Comparison of ENCODE assay signal across 9 mouse cellular contexts in genomic region chr19:10502571-10502970, GRCm38 (mm10). TPM values are rescaled to one million over a fixed set of nuclear protein-coding genes. Genes with fewer than 3 reads are reported as not detected.
DNase-seq lines count a peak whose midpoint lies in the region; ATAC-seq and TF ChIP-seq lines count a peak whose summit lies in the region.
"Had no signal": no experiment of that assay in that cellular context is flagged by ENCODE, and none has a peak within 500 bp of the region (broad histone marks: within the 10 kb centered on the region; RNA-seq: fewer than 3 reads in every experiment).

No protein-coding gene starts in this region.

- WGBS in hindbrain, embryonic 13.5 days, result 3% methylated on average over 4 of the region's 4 CpGs
- 8% methylated on average over 4 of the region's 4 CpGs for WGBS in lung, embryonic 16.5 days

- no peak overlapping the region for H3K4me2 ChIP-seq in hindbrain, embryonic 13.5 days
- no peak overlapping the region for H3K4me2 ChIP-seq in lung, embryonic 16.5 days (ENCODE audit: low read depth, low read length)
- H3K4me2 ChIP-seq: embryonic facial prominence, embryonic 15.5 days had no signal

- H3K4me3 ChIP-seq in cortical plate, adult 2 months (ENCODE audit: insufficient read depth, low read length), result no peak overlapping the region
- H3K4me3 ChIP-seq in hindbrain, embryonic 13.5 days, result no peak overlapping the region
- H3K4me3 ChIP-seq in lung, embryonic 16.5 days (ENCODE audit: low read length), result no peak overlapping the region
- H3K4me3 ChIP-seq: embryonic facial prominence, embryonic 15.5 days had no signal

- no peak for TF ChIP-seq POLR2A in cortical plate, adult 2 months (IDR thresholded peaks at IDR 0.05; ENCODE audit: extremely low read depth, insufficient read depth, low read length)

- DNase-seq in heart, postnatal 14 days, result peak; percentile 42 to 66
- DNase-seq in heart, adult 9 months (ENCODE audit: low spot score in 2 of 2), result no peak
- peak; percentile 66 for DNase-seq in ES-CJ7 (ENCODE audit: low read depth, low spot score)
- DNase-seq in retina, adult 2 months (ENCODE audit: low read depth, low spot score), result peak; percentile 36
- DNase-seq in right cerebral cortex, postnatal 14 days, result no peak

- no peaks in the 10 kb centered on the region for H3K27me3 ChIP-seq in hindbrain, embryonic 13.5 days
- no peaks in the 10 kb centered on the region for H3K27me3 ChIP-seq in lung, embryonic 16.5 days (ENCODE audit: control insufficient read depth, insufficient read depth, low read depth, low read length)
- H3K27me3 ChIP-seq: embryonic facial prominence, embryonic 15.5 days had no signal

- no peak overlapping the region for H3K9ac ChIP-seq in hindbrain, embryonic 13.5 days
- H3K9ac ChIP-seq in lung, embryonic 16.5 days (ENCODE audit: low read length), result no peak overlapping the region
- H3K9ac ChIP-seq: embryonic facial prominence, embryonic 15.5 days had no signal

- no peaks in the 10 kb centered on the region for H3K9me3 ChIP-seq in hindbrain, embryonic 13.5 days
- H3K9me3 ChIP-seq in lung, embryonic 16.5 days (ENCODE audit: control insufficient read depth, low read length), result no peaks in the 10 kb centered on the region
- H3K9me3 ChIP-seq: embryonic facial prominence, embryonic 15.5 days had no signal

- H3K36me3 ChIP-seq in hindbrain, embryonic 13.5 days, result peaks cover 64% of the 10 kb centered on the region
- peaks cover 10% of the 10 kb centered on the region for H3K36me3 ChIP-seq in lung, embryonic 16.5 days (ENCODE audit: control insufficient read depth, insufficient read depth, low read length)

- intact Hi-C loops in heart, postnatal 14 days (cut with DNase I), result loop anchor here (5.0 kb wide), 2 partner anchors 170 to 245 kb away; no protein-coding TSS in a partner anchor

- H3K27ac ChIP-seq in cortical plate, adult 2 months (ENCODE audit: insufficient read depth, low read length), result no peak overlapping the region
- H3K27ac ChIP-seq in hindbrain, embryonic 13.5 days, result no peak overlapping the region
- H3K27ac ChIP-seq in lung, embryonic 16.5 days (ENCODE audit: low read length), result no peak overlapping the region
- H3K27ac ChIP-seq: embryonic facial prominence, embryonic 15.5 days had no signal

- ATAC-seq in hindbrain, embryonic 13.5 days (ENCODE audit: low FRiP score), result peak; percentile 76; the same call in 1 of the 2 replicates
- peak; percentile 47; the same call in 1 of the 2 replicates for ATAC-seq in lung, embryonic 16.5 days (ENCODE audit: low read depth)

- peak; percentile 85 for TF ChIP-seq CTCF in cortical plate, adult 2 months (IDR thresholded peaks at IDR 0.05; ENCODE audit: extremely low read depth, insufficient read depth, low read length)

- peaks cover 3% of the 10 kb centered on the region for H3K4me1 ChIP-seq in cortical plate, adult 2 months (ENCODE audit: control insufficient read depth, insufficient read depth, low read length)
- H3K4me1 ChIP-seq in hindbrain, embryonic 13.5 days (replicated peaks), result peaks cover 6% of the 10 kb centered on the region; the same call in 1 of the 2 replicates
- no peaks in the 10 kb centered on the region for H3K4me1 ChIP-seq in lung, embryonic 16.5 days (replicated peaks; ENCODE audit: control insufficient read depth, insufficient read depth, low read length)
- H3K4me1 ChIP-seq: embryonic facial prominence, embryonic 15.5 days had no signal

RNA-seq across cellular contexts. Expression of gene Ppp1r32, which starts 19.8 kb away (rescaled TPM):
- total RNA-seq in heart, postnatal 14 days (2021), result under 1 TPM; 0.32 to 0.48 TPM
- polyA plus RNA-seq in cortical plate, adult 2 months (2012; rRNA removed), result 1.4 and 2.5 TPM in 2 replicates
- polyA plus RNA-seq in hindbrain, embryonic 13.5 days (2015; fragmentation: Nextera tagmentation; extraction: Ambion mirVana), result 1.1 and 3.0 TPM in 2 replicates
- 2.1 and 3.7 TPM in 2 replicates for polyA plus RNA-seq in lung, embryonic 16.5 days (2015; fragmentation: Nextera tagmentation; extraction: Ambion mirVana)

RNA-seq across cellular contexts. Expression of gene Cpsf7, which starts 22.5 kb away (rescaled TPM):
- 10 to 100 TPM; 35.3 to 36.4 TPM for total RNA-seq in heart, postnatal 14 days (2021)
- 79.6 and 83.0 TPM in 2 replicates for polyA plus RNA-seq in cortical plate, adult 2 months (2012; rRNA removed)
- polyA plus RNA-seq in hindbrain, embryonic 13.5 days (2015; fragmentation: Nextera tagmentation; extraction: Ambion mirVana), result 49.0 and 52.8 TPM in 2 replicates
- 41.7 and 47.6 TPM in 2 replicates for polyA plus RNA-seq in lung, embryonic 16.5 days (2015; fragmentation: Nextera tagmentation; extraction: Ambion mirVana)

RNA-seq across cellular contexts. Expression of gene Sdhaf2, which starts 23.4 kb away (rescaled TPM):
- total RNA-seq in heart, postnatal 14 days (2021), result 10 to 100 TPM; 64.1 to 78.7 TPM
- 61.8 and 65.1 TPM in 2 replicates for polyA plus RNA-seq in cortical plate, adult 2 months (2012; rRNA removed)
- polyA plus RNA-seq in hindbrain, embryonic 13.5 days (2015; fragmentation: Nextera tagmentation; extraction: Ambion mirVana), result 67.6 and 69.1 TPM in 2 replicates
- 53.4 and 55.3 TPM in 2 replicates for polyA plus RNA-seq in lung, embryonic 16.5 days (2015; fragmentation: Nextera tagmentation; extraction: Ambion mirVana)

RNA-seq across cellular contexts. Expression of gene Lrrc10b, which starts 45.3 kb away (rescaled TPM):
- 1 to 10 TPM; 1.4 to 2.6 TPM for total RNA-seq in heart, postnatal 14 days (2021)
- polyA plus RNA-seq in cortical plate, adult 2 months (2012; rRNA removed), result 9.5 and 24.2 TPM in 2 replicates
- polyA plus RNA-seq in hindbrain, embryonic 13.5 days (2015; fragmentation: Nextera tagmentation; extraction: Ambion mirVana), result 0.53 and 1.1 TPM in 2 replicates
- polyA plus RNA-seq in lung, embryonic 16.5 days (2015; fragmentation: Nextera tagmentation; extraction: Ambion mirVana), result 0.52 and 0.73 TPM in 2 replicates

RNA-seq across cellular contexts. Expression of gene Tmem216, which starts 53.5 kb away (rescaled TPM):
- total RNA-seq in heart, postnatal 14 days (2021), result 1 to 10 TPM; 3.9 to 4.7 TPM
- polyA plus RNA-seq in cortical plate, adult 2 months (2012; rRNA removed), result 21.7 TPM in 2 replicates
- 50.5 and 55.3 TPM in 2 replicates for polyA plus RNA-seq in hindbrain, embryonic 13.5 days (2015; fragmentation: Nextera tagmentation; extraction: Ambion mirVana)
- 39.8 and 41.6 TPM in 2 replicates for polyA plus RNA-seq in lung, embryonic 16.5 days (2015; fragmentation: Nextera tagmentation; extraction: Ambion mirVana)

Comparison
In these comparisons a context has a peak if more than half of its experiments do, and no peak if none do; other contexts are left out.
1. DNase-seq: peak in heart, postnatal 14 days (2 of 2), ES-CJ7 (single experiment) and retina, adult 2 months (single experiment); none in heart, adult 9 months (0 of 2) and right cerebral cortex, postnatal 14 days (single experiment).